Mouse (Mus musculus) intestine, postnatal 0 days (tissue): ENCODE measurements around the gene Gm28729. TPM values are rescaled to one million over a fixed set of nuclear protein-coding genes. Genes with fewer than 3 reads are reported as not detected.

Experiments
- ATAC-seq: fragments of 200-750 bp; cut with Nextera tagmentation; 2 replicates; pipeline ENCODE4 v1.8.0; 2017; ENCODE audit warnings: mild to moderate bottlenecking, moderate TSS enrichment, moderate library complexity
- H3K27ac ChIP-seq: fragments of 300-500 bp; sonication (generic); 2 replicates; pipeline ENCODE4 v1.5.1; 2014; ENCODE audit warnings: mild to moderate bottlenecking, low read depth, low read length, moderate library complexity
- H3K27me3 ChIP-seq: fragments of 300-500 bp; sonication (generic); replicated peaks from 2 replicates; pipeline ENCODE4 v1.6.1; 2014; ENCODE audit warnings: low read length, mixed read lengths; ENCODE audit not compliant: control insufficient read depth, insufficient read depth
- H3K36me3 ChIP-seq: fragments of 300-500 bp; sonication (generic); 2 replicates; pipeline ENCODE4 v1.6.1; 2014; ENCODE audit warnings: mild to moderate bottlenecking, moderate library complexity; ENCODE audit not compliant: control insufficient read depth, insufficient read depth
- H3K4me1 ChIP-seq: fragments of 300-500 bp; sonication (generic); replicated peaks from 2 replicates; pipeline ENCODE4 v1.6.1; 2014; ENCODE audit warnings: antibody characterized with exemption, low read length, mixed read lengths; ENCODE audit not compliant: control insufficient read depth, insufficient read depth
- H3K4me2 ChIP-seq: fragments of 300-500 bp; sonication (generic); replicated peaks from 2 replicates; pipeline ENCODE4 v1.6.1; 2014; ENCODE audit warnings: low read depth, mild to moderate bottlenecking, moderate library complexity
- H3K4me3 ChIP-seq: fragments of 300-500 bp; sonication (generic); 2 replicates; pipeline ENCODE4 v1.5.1; 2014; ENCODE audit warnings: low read depth, low read length
- H3K9ac ChIP-seq: fragments of 300-500 bp; sonication (generic); 2 replicates; pipeline ENCODE4 v1.6.1; 2014; ENCODE audit warnings: mild to moderate bottlenecking, low read depth, low read length
- H3K9me3 ChIP-seq: fragments of 300-500 bp; sonication (generic); 2 replicates; pipeline ENCODE4 v1.6.1; 2016; ENCODE audit warnings: mixed run types; ENCODE audit not compliant: control insufficient read depth
- CTCF ChIP-seq: sonication (generic); IDR thresholded peaks from 2 replicates; pipeline ENCODE4 v1.5.1; 2016; ENCODE audit warnings: low read depth, mild to moderate bottlenecking, control low read depth, antibody characterized with exemption, moderate library complexity
- WGBS: fragments of 180-500 bp; shearing (Covaris S2); extraction: QIAGEN DNeasy Blood & Tissue Kit; methylation state at CpG from one replicate; pipeline ENCODE4 v1.1.7; 2014; 5-methylcytosine and 5-hydroxymethylcytosine counted together
- polyA plus RNA-seq: library from polyadenylated mRNA; unstranded; fragments of >200 nt; fragmentation: Nextera tagmentation; extraction: Ambion mirVana; gene quantifications from 2 replicates; pipeline ENCODE4 v1.2.1, GENCODE M21; 2015

Gene Gm28729
- polyA plus RNA-seq, result not detected in 2 replicates

DNA sequence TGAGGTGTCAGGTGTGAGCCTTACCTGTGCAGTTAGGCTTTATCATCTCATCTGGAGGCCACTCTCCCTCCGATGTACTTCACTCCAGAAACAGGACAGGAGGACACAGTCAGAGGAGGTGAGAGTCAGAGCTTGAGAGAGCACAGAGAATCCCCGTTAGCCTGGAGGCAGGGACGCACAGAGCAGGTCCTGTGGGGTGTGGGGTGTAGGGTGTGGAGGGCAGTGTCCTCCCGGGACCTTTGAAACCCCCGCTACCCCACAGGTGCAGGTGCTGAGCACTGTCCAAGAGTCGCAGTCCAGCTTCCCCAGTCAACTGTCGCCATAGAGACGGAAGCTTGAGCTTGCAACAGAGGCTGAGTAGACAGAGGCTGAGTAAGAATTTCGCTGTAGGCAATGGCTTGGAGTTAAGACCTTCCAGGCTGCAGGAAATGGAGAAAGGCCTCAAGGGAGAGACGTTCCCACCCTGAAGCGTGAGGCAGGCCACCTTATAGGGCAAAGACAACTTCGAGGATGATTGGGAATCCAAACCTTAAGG lies at the start of gene Gm28729:
TSS of gene Gm28729 (minus strand) at position 293 of the 535 bp plus-strand sequence.
- H3K27ac ChIP-seq, result no peak within 1 kb of the TSS
- no peaks in the 10 kb centered on the region for H3K36me3 ChIP-seq
- no peak for ATAC-seq
- no peak for TF ChIP-seq CTCF
- WGBS, result 44% methylated on average over 12 of the region's 12 CpGs
- H3K4me1 ChIP-seq, result no peaks in the 10 kb centered on the region
- H3K9me3 ChIP-seq, result no peaks in the 10 kb centered on the region
- H3K4me2 ChIP-seq, result no peak within 1 kb of the TSS
- H3K27me3 ChIP-seq, result no peaks in the 10 kb centered on the region
- no peak within 1 kb of the TSS for H3K4me3 ChIP-seq
- H3K9ac ChIP-seq, result no peak within 1 kb of the TSS

DNA sequence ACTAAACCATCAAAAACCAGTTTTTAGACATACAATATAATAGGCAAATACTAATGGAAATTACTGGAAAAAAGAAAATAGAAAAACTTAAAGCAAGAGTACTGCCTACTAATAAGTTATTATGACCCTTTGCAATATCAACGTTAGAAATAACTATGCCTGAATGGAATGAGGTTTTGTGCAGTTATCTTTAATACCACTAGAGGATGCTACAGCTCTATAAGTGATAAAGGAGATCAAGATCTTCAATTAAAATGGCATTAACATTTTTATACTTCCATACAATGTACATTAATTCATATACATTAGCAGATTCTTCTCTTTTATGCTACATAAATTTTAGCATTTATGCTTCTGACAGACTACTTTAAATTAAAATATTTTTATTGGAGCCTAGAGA lies 48.2 kb upstream of the Gm28729 start:
- peak; percentile 92 for TF ChIP-seq CTCF
- Histone ChIP-seq H3K27ac (no peak overlapping the region), H3K9ac (no peak overlapping the region), H3K9me3 (no peaks in the 10 kb centered on the region), H3K4me3 (no peak overlapping the region), H3K4me1 (no peaks in the 10 kb centered on the region), H3K36me3 (peaks cover 33% of the 10 kb centered on the region), H3K27me3 (no peaks in the 10 kb centered on the region), H3K4me2 (no peak overlapping the region)
- 10% methylated on average over 1 of the region's 1 CpGs for WGBS
- no peak for ATAC-seq

DNA sequence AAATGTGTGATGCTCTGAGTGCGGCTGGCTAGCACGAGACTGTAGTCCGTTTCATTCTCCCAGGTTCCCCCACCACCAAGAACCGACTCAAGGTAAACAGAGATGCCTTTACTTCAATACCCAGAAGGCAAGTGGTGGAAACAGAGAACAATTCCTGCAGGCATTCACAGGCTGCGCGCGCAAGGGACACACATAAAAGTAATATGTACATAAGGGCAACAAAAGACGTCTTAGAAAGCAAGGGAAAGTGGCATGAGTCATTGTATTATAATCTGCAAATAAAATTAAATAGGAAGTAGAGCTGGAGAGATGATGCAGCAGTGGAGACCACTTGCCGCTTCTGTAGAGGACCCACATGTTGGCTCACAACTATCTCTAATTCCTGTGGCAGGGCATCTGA lies 47.7 kb upstream of the Gm28729 start:
- ATAC-seq, result no peak
- no peak overlapping the region for H3K4me3 ChIP-seq
- H3K9me3 ChIP-seq, result no peaks in the 10 kb centered on the region
- WGBS, result 83% methylated on average over 9 of the region's 9 CpGs
- H3K4me2 ChIP-seq, result no peak overlapping the region
- no peak overlapping the region for H3K27ac ChIP-seq
- no peak for TF ChIP-seq CTCF
- H3K36me3 ChIP-seq, result peaks cover 33% of the 10 kb centered on the region
- H3K27me3 ChIP-seq, result no peaks in the 10 kb centered on the region
- H3K4me1 ChIP-seq, result no peaks in the 10 kb centered on the region
- no peak overlapping the region for H3K9ac ChIP-seq

GRCm38 (mm10) chr9:96566470-96566996 lies 41.5 kb upstream of the Gm28729 start:
- WGBS, result 76% methylated on average over 8 of the region's 8 CpGs
- peaks cover 45% of the 10 kb centered on the region for H3K36me3 ChIP-seq

GRCm38 (mm10) chr9:96563501-96563900 lies 38.4 kb upstream of the Gm28729 start:
- no peak overlapping the region for H3K27ac ChIP-seq
- H3K4me2 ChIP-seq, result no peak overlapping the region
- H3K9ac ChIP-seq, result no peak overlapping the region
- ATAC-seq, result no peak
- H3K9me3 ChIP-seq, result no peaks in the 10 kb centered on the region
- H3K4me3 ChIP-seq, result no peak overlapping the region
- over 99% methylated on average over 4 of the region's 4 CpGs for WGBS
- TF ChIP-seq CTCF, result peak; percentile 37; the same call in 1 of the 2 replicates
- no peaks in the 10 kb centered on the region for H3K27me3 ChIP-seq
- no peaks in the 10 kb centered on the region for H3K4me1 ChIP-seq
- peaks cover 34% of the 10 kb centered on the region for H3K36me3 ChIP-seq

More at GRCm38 (mm10) chr9:96566470-96566996, 41.5 kb upstream of the Gm28729 start:
- Histone ChIP-seq H3K4me1 (no peaks in the 10 kb centered on the region), H3K27me3 (no peaks in the 10 kb centered on the region), H3K27ac (no peak overlapping the region), H3K4me3 (no peak overlapping the region), H3K9me3 (no peaks in the 10 kb centered on the region), H3K4me2 (no peak overlapping the region), H3K9ac (no peak overlapping the region)
- ATAC-seq, result no peak
- TF ChIP-seq CTCF, result no peak

- ATAC-seq, result no peak
- no peak overlapping the region for H3K4me2 ChIP-seq
- H3K9ac ChIP-seq, result no peak overlapping the region
- no peak overlapping the region for H3K4me3 ChIP-seq
- no peak overlapping the region for H3K27ac ChIP-seq
- no peaks in the 10 kb centered on the region for H3K27me3 ChIP-seq
- TF ChIP-seq CTCF, result no peak
- H3K36me3 ChIP-seq, result peaks cover 27% of the 10 kb centered on the region
- H3K9me3 ChIP-seq, result no peaks in the 10 kb centered on the region
- H3K4me1 ChIP-seq, result no peaks in the 10 kb centered on the region
- 91% methylated on average over 6 of the region's 6 CpGs for WGBS
Observed at GRCm38 (mm10) chr9:96559148-96559547, 34.1 kb upstream of the Gm28729 start.
